Mouse (Mus musculus) CH12.LX (cell line): ENCODE measurements at regions not wholly inside any gene's neighbourhood (a gene's known extent, or its start where the extent isn't known, plus 50 kb on each side); places are given as distances from the start of the nearest gene placed in this dataset.

ENCODE experiments used
- DNase-seq: peaks from one replicate; pipeline ENCODE4 v3.0.0-alpha.2; 2013; ENCODE audit errors: extremely low read depth
- H3K27ac ChIP-seq: 2 replicates; pipeline ENCODE4 v1.5.1; 2012; ENCODE audit warnings: low read depth, mild to moderate bottlenecking, control low read depth, moderate library complexity; ENCODE audit not compliant: insufficient read depth
- H3K27me3 ChIP-seq: replicated peaks from 2 replicates; pipeline ENCODE3; 2012; ENCODE audit warnings: inconsistent platforms
- H3K36me3 ChIP-seq, 2 experiments: replicated peaks in 1 of 2; 2 replicates each; pipeline versions ENCODE3 to v1.6.1; 2012; ENCODE audit warnings: inconsistent platforms in 1 of 2, low read length in 1 of 2, mild to moderate bottlenecking in 1 of 2, mixed read lengths in 1 of 2, moderate library complexity in 1 of 2; ENCODE audit not compliant: control insufficient read depth in 1 of 2, insufficient read depth in 1 of 2
- H3K4me1 ChIP-seq, 2 experiments: 2 replicates each; pipeline ENCODE4 v1.6.1; 2012; ENCODE audit warnings: inconsistent platforms in 1 of 2, moderate library complexity in 1 of 2; ENCODE audit not compliant: insufficient read depth in 2 of 2, control insufficient read depth in 1 of 2
- H3K4me2 ChIP-seq: 2 replicates; pipeline ENCODE4 v1.6.1; 2012; ENCODE audit warnings: low read depth, mild to moderate bottlenecking, control low read depth; ENCODE audit not compliant: poor library complexity, insufficient read depth, severe bottlenecking
- H3K4me3 ChIP-seq, 3 experiments: fragments of 150-350 bp in 1 of 3; sonication (generic) in 1 of 3; replicated peaks in 1 of 3; 2 replicates each; pipeline versions ENCODE3 to v1.5.1; 2011 to 2012; ENCODE audit warnings: low read depth in 2 of 3, low read length in 2 of 3, mild to moderate bottlenecking in 2 of 3, moderate library complexity in 2 of 3, control low read depth in 1 of 3, improper control_type of control experiment in 1 of 3, inconsistent platforms in 1 of 3, mixed read lengths in 1 of 3; ENCODE audit not compliant: poor library complexity in 1 of 3
- H3K79me2 ChIP-seq: replicated peaks from 2 replicates; pipeline ENCODE4 v1.6.1; 2012; ENCODE audit warnings: mild to moderate bottlenecking, moderate library complexity; ENCODE audit not compliant: control insufficient read depth, poor library complexity, insufficient read depth, severe bottlenecking; ENCODE audit errors: extremely low read depth
- H3K9ac ChIP-seq: 2 replicates; pipeline ENCODE4 v1.6.1; 2012; ENCODE audit warnings: low read depth, mild to moderate bottlenecking, control low read depth, moderate library complexity; ENCODE audit not compliant: insufficient read depth
- H3K9me3 ChIP-seq: replicated peaks from 2 replicates; pipeline ENCODE3; 2012; ENCODE audit warnings: low read length, inconsistent platforms, mixed read lengths
- ETS1 ChIP-seq: conservative IDR thresholded peaks from 2 replicates; pipeline ENCODE4 v1.6.1; 2012; ENCODE audit warnings: low read depth, mild to moderate bottlenecking, inconsistent platforms, low read length, improper control_type of control experiment, moderate library complexity
- GABPA ChIP-seq: IDR thresholded peaks from 2 replicates; pipeline ENCODE4 v1.6.1; 2012; ENCODE audit warnings: low read depth, low read length, improper control_type of control experiment, inconsistent platforms; ENCODE audit not compliant: insufficient replicate concordance
- JUND ChIP-seq: conservative IDR thresholded peaks from 2 replicates; pipeline ENCODE4 v1.6.1; 2011; ENCODE audit warnings: low read depth, low read length, improper control_type of control experiment
- KAT2A ChIP-seq: IDR thresholded peaks from 2 replicates; pipeline ENCODE4 v1.6.1; 2012; ENCODE audit warnings: low read length, improper control_type of control experiment, inconsistent platforms; ENCODE audit not compliant: insufficient replicate concordance
- MAFK ChIP-seq: IDR thresholded peaks from 2 replicates; pipeline ENCODE4 v1.6.1; 2011; ENCODE audit warnings: low read length, improper control_type of control experiment; ENCODE audit not compliant: insufficient replicate concordance
- NELFE ChIP-seq: IDR thresholded peaks from 2 replicates; pipeline ENCODE4 v1.6.1; 2011; ENCODE audit warnings: low read depth, low read length, improper control_type of control experiment
- NRF1 ChIP-seq: IDR thresholded peaks from 2 replicates; pipeline ENCODE4 v1.6.1; 2014; ENCODE audit warnings: low read depth, mild to moderate bottlenecking, inconsistent platforms, low read length, improper control_type of control experiment, moderate library complexity
- POLR2A ChIP-seq: IDR thresholded peaks from 2 replicates; pipeline ENCODE4 v1.6.1; 2011; ENCODE audit warnings: low read depth, mild to moderate bottlenecking, improper control_type of control experiment, low read length
- POLR2AphosphoS2 ChIP-seq: IDR thresholded peaks from 2 replicates; pipeline ENCODE4 v1.6.1; 2011; ENCODE audit warnings: low read depth, low read length, improper control_type of control experiment
- RCOR1 ChIP-seq: conservative IDR thresholded peaks from 2 replicates; pipeline ENCODE4 v1.6.1; 2012; ENCODE audit warnings: low read depth, mild to moderate bottlenecking, inconsistent platforms, low read length, improper control_type of control experiment
- SIN3A ChIP-seq: IDR thresholded peaks from 2 replicates; pipeline ENCODE4 v1.6.1; 2012; ENCODE audit warnings: low read length, improper control_type of control experiment, inconsistent platforms
- TBP ChIP-seq: conservative IDR thresholded peaks from 2 replicates; pipeline ENCODE4 v1.6.1; 2011; ENCODE audit warnings: low read depth, low read length, improper control_type of control experiment
- TCF12 ChIP-seq: IDR thresholded peaks from 2 replicates; pipeline ENCODE4 v1.6.1; 2014; ENCODE audit warnings: low read depth, mild to moderate bottlenecking, inconsistent platforms, low read length, improper control_type of control experiment
- USF1 ChIP-seq: IDR thresholded peaks from 2 replicates; pipeline ENCODE4 v1.6.1; 2014; ENCODE audit warnings: low read depth, mild to moderate bottlenecking, inconsistent platforms, low read length, improper control_type of control experiment
- ZC3H11A ChIP-seq: IDR thresholded peaks from 2 replicates; pipeline ENCODE4 v1.6.1; 2012; ENCODE audit warnings: low read depth, mild to moderate bottlenecking, inconsistent platforms, low read length, improper control_type of control experiment
- ZKSCAN1 ChIP-seq: IDR thresholded peaks from 2 replicates; pipeline ENCODE4 v1.6.1; 2012; ENCODE audit warnings: low read depth, inconsistent platforms, low read length, improper control_type of control experiment, borderline replicate concordance
- ZMIZ1 ChIP-seq: IDR thresholded peaks from 2 replicates; pipeline ENCODE4 v1.6.1; 2012; ENCODE audit warnings: low read depth, mild to moderate bottlenecking, inconsistent platforms, low read length, improper control_type of control experiment
- ZNF384 ChIP-seq: IDR thresholded peaks from 2 replicates; pipeline ENCODE4 v1.6.1; 2012; ENCODE audit warnings: low read depth, low read length, improper control_type of control experiment, inconsistent platforms
- dilution Hi-C: fragments of 300-500 bp; cut with MboI; formaldehyde crosslinking; loops from 2 replicates; pipeline ENCODE4 v1.14.3; 2020; ENCODE audit warnings: low sequenced_read_pairs; ENCODE audit not compliant: extremely low pct_unique_long_range_greater_than_20kb, extremely low pct_ligation_motif_present
- in situ Hi-C: fragments of 300-500 bp; cut with MboI; formaldehyde crosslinking; loops from 3 replicates; pipeline ENCODE4 v1.14.3; 2019; ENCODE audit warnings: low sequenced_read_pairs, low pct_ligation_motif_present, low pct_unique_long_range_greater_than_20kb, mixed read lengths

DNA sequence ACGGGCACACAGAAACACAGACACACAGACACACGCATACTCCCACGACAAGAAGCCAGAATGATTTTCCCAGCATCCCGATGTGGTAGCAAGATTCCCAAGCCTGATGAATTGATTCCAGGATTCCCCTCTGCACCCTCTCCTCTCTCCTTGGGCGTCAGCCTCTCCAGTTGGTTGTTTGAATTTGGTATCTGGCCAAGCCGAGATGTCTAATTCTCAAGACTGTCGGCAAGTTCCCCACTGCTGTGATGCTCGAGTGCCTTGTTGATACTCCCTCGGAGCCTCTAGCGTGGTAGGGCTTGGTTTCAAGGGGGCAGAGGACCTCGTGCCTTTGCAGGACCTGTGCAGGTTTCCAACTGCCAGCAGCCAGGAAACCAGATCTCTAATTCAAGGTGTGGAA is 397.9 kb downstream of the Tshz3 start:
- TF ChIP-seq SIN3A: no peak
- Histone ChIP-seq H3K36me3 (no peaks in the 10 kb centered on the region), H3K4me3 (no peak overlapping the region), H3K27me3 (no peaks in the 10 kb centered on the region), H3K4me1 (no peaks in the 10 kb centered on the region), H3K9me3 (peaks cover 92% of the 10 kb centered on the region), H3K79me2 (no peaks in the 10 kb centered on the region), H3K27ac (no peak overlapping the region), H3K9ac (no peak overlapping the region), H3K4me2 (no peak overlapping the region)
- DNase-seq: no peak
- in situ Hi-C loops (no loop called here), dilution Hi-C loops (no loop called here)

DNA sequence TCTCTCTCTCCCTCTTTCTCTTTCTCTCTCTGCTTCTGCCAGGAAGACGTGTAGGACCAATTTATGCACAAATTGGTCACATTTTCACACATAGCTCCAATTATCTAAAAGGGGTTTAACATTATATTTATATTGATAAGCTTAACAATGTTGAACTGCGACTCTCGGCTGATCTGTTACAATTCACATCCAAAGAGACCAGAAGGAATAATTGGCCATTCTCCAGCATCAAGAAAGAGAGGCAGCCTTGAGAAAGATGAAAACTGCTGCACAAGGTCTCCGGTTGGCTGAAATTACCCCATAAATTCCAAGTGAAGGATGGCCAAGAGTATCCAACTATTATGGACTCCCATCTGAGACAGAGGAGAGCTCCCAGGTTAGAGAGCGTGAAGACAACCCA is 398.4 kb downstream of the Tshz3 start:
- Histone ChIP-seq H3K9ac (no peak overlapping the region), H3K4me1 (no peaks in the 10 kb centered on the region), H3K4me2 (no peak overlapping the region), H3K27me3 (no peaks in the 10 kb centered on the region), H3K4me3 (no peak overlapping the region), H3K27ac (no peak overlapping the region), H3K79me2 (no peaks in the 10 kb centered on the region), H3K9me3 (peaks cover 92% of the 10 kb centered on the region), H3K36me3 (no peaks in the 10 kb centered on the region)
- no peak for DNase-seq
- no peak for TF ChIP-seq JUND
- no peak for TF ChIP-seq RCOR1
- in situ Hi-C loops (no loop called here), dilution Hi-C loops (no loop called here)

- Histone ChIP-seq H3K4me3 (no peak overlapping the region), H3K36me3 (no peaks in the 10 kb centered on the region), H3K27me3 (no peaks in the 10 kb centered on the region), H3K79me2 (no peaks in the 10 kb centered on the region), H3K4me1 (no peaks in the 10 kb centered on the region), H3K27ac (no peak overlapping the region), H3K4me2 (no peak overlapping the region), H3K9ac (no peak overlapping the region), H3K9me3 (peaks cover 93% of the 10 kb centered on the region)
- TF ChIP-seq KAT2A (no peak), ZC3H11A (no peak), TCF12 (no peak), ZMIZ1 (no peak), ETS1 (no peak), NELFE (no peak), TBP (no peak), ZNF384 (no peak), POLR2AphosphoS2 (no peak), GABPA (no peak), ZKSCAN1 (no peak), POLR2A (no peak), NRF1 (no peak), MAFK (no peak), USF1 (no peak)
- no peak for DNase-seq
- in situ Hi-C loops: no loop called here
- dilution Hi-C loops: no loop called here
Observed at GRCm38 (mm10) chr7:37098950-37099349, 401.0 kb downstream of the Tshz3 start.
